ENCODE assay signal across 8 mouse cellular contexts in genomic region chr2:153274200-153274918, GRCm38 (mm10). TPM values are rescaled to one million over a fixed set of nuclear protein-coding genes. Genes with fewer than 3 reads are reported as not detected.
DNase-seq lines count a peak whose midpoint lies in the region; ATAC-seq and TF ChIP-seq lines count a peak whose summit lies in the region.
"Not testable (repeated sequence)": the region's sequence is repeated elsewhere in the genome, so short reads cannot be mapped to it uniquely, and the experiment has no call there.

No protein-coding gene starts in this region.

- not testable (repeated sequence) for H3K9ac ChIP-seq in MEL (ENCODE audit: control insufficient read depth, low read depth, low read length, poor library complexity, severe bottlenecking); hindbrain, postnatal 0 days (replicated peaks; ENCODE audit: low read length); liver, embryonic 15.5 days; stomach, embryonic 14.5 days (replicated peaks; ENCODE audit: low read depth, low read length)

- ATAC-seq in hindbrain, postnatal 0 days = peak; percentile 38; the same call in 1 of the 2 replicates
- ATAC-seq in liver, embryonic 15.5 days (ENCODE audit: insufficient read depth) = peak; percentile 70
- ATAC-seq in stomach, embryonic 14.5 days (ENCODE audit: insufficient number of reproducible peaks, insufficient read depth, low FRiP score, low read depth) = peak; percentile 44

- not testable (repeated sequence) for H3K4me1 ChIP-seq in MEL (ENCODE audit: control insufficient read depth in 1 of 2, insufficient read depth in 2 of 2, low read length in 2 of 2); hindbrain, postnatal 0 days (ENCODE audit: insufficient read depth, low read length); stomach, embryonic 14.5 days (ENCODE audit: control insufficient read depth, insufficient read depth, low read length)
- H3K4me1 ChIP-seq in heart, embryonic 10.5 days = peaks cover 13% of the 10 kb centered on the region
- H3K4me1 ChIP-seq in liver, embryonic 15.5 days (replicated peaks) = peaks cover 47% of the 10 kb centered on the region

- not testable (repeated sequence) for TF ChIP-seq EP300 in MEL (IDR thresholded peaks at IDR 0.05; ENCODE audit: low read depth in 1 of 2, low read length in 2 of 2)

- WGBS in heart, embryonic 10.5 days = 66% methylated on average over 6 of the region's 6 CpGs
- 82% methylated on average over 6 of the region's 6 CpGs for WGBS in hindbrain, postnatal 0 days
- 32% methylated on average over 6 of the region's 6 CpGs for WGBS in liver, embryonic 15.5 days (ENCODE audit: insufficient replicate concordance)
- 55% methylated on average over 6 of the region's 6 CpGs for WGBS in stomach, embryonic 14.5 days

- DNase-seq in MEL (ENCODE audit: low read depth, low spot score) = peak; percentile 58
- not testable (repeated sequence) for DNase-seq in heart, embryonic 10.5 days (ENCODE audit: low spot score); hindbrain, postnatal 0 days (ENCODE audit: low spot score)
- DNase-seq in kidney, postnatal 4 days = peak; percentile 29 to 45
- DNase-seq in lung, postnatal 10 days = peak; percentile 57
- DNase-seq in thymus, postnatal 4 days = peak; percentile 60

- H3K4me2 ChIP-seq in hindbrain, postnatal 0 days (ENCODE audit: low read depth, low read length); liver, embryonic 15.5 days; stomach, embryonic 14.5 days (replicated peaks; ENCODE audit: low read depth, low read length): not testable (repeated sequence)

- H3K27ac ChIP-seq in MEL (ENCODE audit: control insufficient read depth, low read depth, low read length); hindbrain, postnatal 0 days; stomach, embryonic 14.5 days (ENCODE audit: low read length): not testable (repeated sequence)
- H3K27ac ChIP-seq in heart, embryonic 10.5 days = peak overlapping the region; percentile 1; the same call in 1 of the 2 replicates
- H3K27ac ChIP-seq in liver, embryonic 15.5 days (replicated peaks) = peak overlapping the region; percentile 29; the same call in 1 of the 2 replicates

- H3K4me3 ChIP-seq in MEL (ENCODE audit: control insufficient read depth in 1 of 2, insufficient read depth in 1 of 2, low read depth in 2 of 2, low read length in 2 of 2); heart, embryonic 10.5 days; hindbrain, postnatal 0 days (ENCODE audit: low read length); liver, embryonic 15.5 days (replicated peaks); stomach, embryonic 14.5 days (ENCODE audit: low read depth, low read length): not testable (repeated sequence)

- not testable (repeated sequence) for TF ChIP-seq CTCF in MEL (IDR thresholded peaks at IDR 0.05 in 2 of 3, conservative IDR thresholded peaks at IDR 0.05 in 1 of 3; ENCODE audit: control insufficient read depth in 1 of 3, insufficient read depth in 1 of 3, low read depth in 2 of 3, low read length in 3 of 3, poor library complexity in 1 of 3, severe bottlenecking in 1 of 3); hindbrain, postnatal 0 days (IDR thresholded peaks at IDR 0.05; ENCODE audit: low read depth)

- H3K36me3 ChIP-seq in MEL (ENCODE audit: control insufficient read depth in 1 of 2, insufficient read depth in 2 of 2, low read length in 2 of 2); heart, embryonic 10.5 days; hindbrain, postnatal 0 days (ENCODE audit: insufficient read depth, low read length); liver, embryonic 15.5 days (replicated peaks); stomach, embryonic 14.5 days (ENCODE audit: control insufficient read depth, insufficient read depth, low read length): not testable (repeated sequence)

- not testable (repeated sequence) for H3K9me3 ChIP-seq in MEL (replicated peaks; ENCODE audit: insufficient read depth, low read length); heart, embryonic 10.5 days; hindbrain, postnatal 0 days (ENCODE audit: low read length); liver, embryonic 15.5 days (replicated peaks); stomach, embryonic 14.5 days (ENCODE audit: control insufficient read depth, low read depth, low read length)

- H3K79me2 ChIP-seq in MEL (ENCODE audit: control insufficient read depth, insufficient read depth, low read length, poor library complexity) = not testable (repeated sequence)

- TF ChIP-seq POLR2A in MEL (IDR thresholded peaks at IDR 0.05; ENCODE audit: control insufficient read depth in 1 of 2, insufficient read depth in 1 of 2, low read depth in 1 of 2, low read length in 2 of 2, poor library complexity in 1 of 2) = not testable (repeated sequence)

- not testable (repeated sequence) for H3K27me3 ChIP-seq in MEL (ENCODE audit: control insufficient read depth in 1 of 2, insufficient read depth in 2 of 2, low read length in 2 of 2); heart, embryonic 10.5 days (ENCODE audit: insufficient read depth, poor library complexity, severe bottlenecking); hindbrain, postnatal 0 days (ENCODE audit: insufficient read depth, low read length); liver, embryonic 15.5 days; stomach, embryonic 14.5 days (ENCODE audit: control insufficient read depth, insufficient read depth, low read length)

- not testable (repeated sequence) for TF ChIP-seq RAD21 in MEL (IDR thresholded peaks at IDR 0.05; ENCODE audit: low read depth, low read length)

RNA-seq across cellular contexts. Expression of gene Kif3b, which starts 16.9 kb away (rescaled TPM):
- total RNA-seq in MEL (2012; rRNA removed) = 10.0 and 11.0 TPM in 2 replicates
- 10 to 100 TPM; 17.9 to 34.2 TPM for polyA plus RNA-seq in MEL (2012; ENCODE audit: insufficient read depth in 1 of 2, insufficient read length in 2 of 2, low read depth in 1 of 2, low replicate concordance in 2 of 2, missing spikeins in 1 of 2)
- polyA plus RNA-seq in heart, embryonic 10.5 days (2016; fragmentation: Nextera tagmentation; extraction: Ambion mirVana) = 4.1 and 4.4 TPM in 2 replicates
- total RNA-seq in hindbrain, postnatal 0 days (2014; rRNA removed) = 38.1 and 42.3 TPM in 2 replicates
- polyA plus RNA-seq in hindbrain, postnatal 0 days (2015; fragmentation: Nextera tagmentation; extraction: Ambion mirVana) = 17.6 and 17.7 TPM in 2 replicates
- 1.4 and 2.0 TPM in 2 replicates for polyA plus RNA-seq in liver, embryonic 15.5 days (2015; fragmentation: Nextera tagmentation; extraction: Ambion mirVana)
- polyA plus RNA-seq in stomach, embryonic 14.5 days (2014; fragmentation: Nextera tagmentation; extraction: Ambion mirVana) = 5.8 and 6.2 TPM in 2 replicates

RNA-seq across cellular contexts. Expression of gene Pofut1, which starts 33.0 kb away (rescaled TPM):
- total RNA-seq in MEL (2012; rRNA removed) = 20.2 and 20.5 TPM in 2 replicates
- 10 to 100 TPM in 1 of 2 experiments, not detected in 1; 28.7 TPM for polyA plus RNA-seq in MEL (2012; ENCODE audit: insufficient read depth in 1 of 2, insufficient read length in 2 of 2, low read depth in 1 of 2, low replicate concordance in 2 of 2, missing spikeins in 1 of 2)
- polyA plus RNA-seq in heart, embryonic 10.5 days (2016; fragmentation: Nextera tagmentation; extraction: Ambion mirVana) = 4.4 and 6.1 TPM in 2 replicates
- 20.7 and 23.6 TPM in 2 replicates for total RNA-seq in hindbrain, postnatal 0 days (2014; rRNA removed)
- 4.3 and 4.8 TPM in 2 replicates for polyA plus RNA-seq in hindbrain, postnatal 0 days (2015; fragmentation: Nextera tagmentation; extraction: Ambion mirVana)
- polyA plus RNA-seq in liver, embryonic 15.5 days (2015; fragmentation: Nextera tagmentation; extraction: Ambion mirVana) = 2.6 TPM in 2 replicates
- polyA plus RNA-seq in stomach, embryonic 14.5 days (2014; fragmentation: Nextera tagmentation; extraction: Ambion mirVana) = 12.9 and 13.4 TPM in 2 replicates

RNA-seq across cellular contexts. Expression of gene Plagl2, which starts 33.1 kb away (rescaled TPM):
- 5.9 and 6.0 TPM in 2 replicates for total RNA-seq in MEL (2012; rRNA removed)
- 10 to 100 TPM in 1 of 2 experiments, not detected in 1; 34.4 TPM for polyA plus RNA-seq in MEL (2012; ENCODE audit: insufficient read depth in 1 of 2, insufficient read length in 2 of 2, low read depth in 1 of 2, low replicate concordance in 2 of 2, missing spikeins in 1 of 2)
- 22.4 and 22.8 TPM in 2 replicates for polyA plus RNA-seq in heart, embryonic 10.5 days (2016; fragmentation: Nextera tagmentation; extraction: Ambion mirVana)
- total RNA-seq in hindbrain, postnatal 0 days (2014; rRNA removed) = 5.0 and 6.4 TPM in 2 replicates
- polyA plus RNA-seq in hindbrain, postnatal 0 days (2015; fragmentation: Nextera tagmentation; extraction: Ambion mirVana) = 2.3 and 2.4 TPM in 2 replicates
- 17.1 TPM in 2 replicates for polyA plus RNA-seq in liver, embryonic 15.5 days (2015; fragmentation: Nextera tagmentation; extraction: Ambion mirVana)
- polyA plus RNA-seq in stomach, embryonic 14.5 days (2014; fragmentation: Nextera tagmentation; extraction: Ambion mirVana) = 26.6 and 29.0 TPM in 2 replicates

RNA-seq across cellular contexts. Expression of gene Tspyl3, which starts 49.1 kb away (rescaled TPM):
- total RNA-seq in MEL (2012; rRNA removed) = 4.0 and 4.3 TPM in 2 replicates
- 10 to 100 TPM in 1 of 2 experiments, 1 to 10 TPM in 1; 9.8 to 47.3 TPM for polyA plus RNA-seq in MEL (2012; ENCODE audit: insufficient read depth in 1 of 2, insufficient read length in 2 of 2, low read depth in 1 of 2, low replicate concordance in 2 of 2, missing spikeins in 1 of 2)
- 7.7 and 8.8 TPM in 2 replicates for polyA plus RNA-seq in heart, embryonic 10.5 days (2016; fragmentation: Nextera tagmentation; extraction: Ambion mirVana)
- total RNA-seq in hindbrain, postnatal 0 days (2014; rRNA removed) = 30.1 and 33.0 TPM in 2 replicates
- polyA plus RNA-seq in hindbrain, postnatal 0 days (2015; fragmentation: Nextera tagmentation; extraction: Ambion mirVana) = 39.9 and 42.4 TPM in 2 replicates
- polyA plus RNA-seq in liver, embryonic 15.5 days (2015; fragmentation: Nextera tagmentation; extraction: Ambion mirVana) = 2.1 and 2.6 TPM in 2 replicates
- polyA plus RNA-seq in stomach, embryonic 14.5 days (2014; fragmentation: Nextera tagmentation; extraction: Ambion mirVana) = 9.3 and 10.4 TPM in 2 replicates
